Mouse (Mus musculus): ENCODE results near the gene Acbd4. TPM values are rescaled to one million over a fixed set of nuclear protein-coding genes. Genes with fewer than 3 reads are reported as not detected.
A peak's percentile ranks its signal among the peaks of the same experiment; 100 is the strongest.

Gene Acbd4
- total and polyA plus RNA-seq, 2 experiments from 2014 or later = 16.3 to 21.6 TPM

- no peak overlapping the region for H3K4me2 ChIP-seq (ENCODE audit: low read depth, low read length)
- ATAC-seq (ENCODE audit: insufficient read depth, low read depth) (no peak), DNase-seq (ENCODE audit: low spot score) (no peak)
- TF ChIP-seq CTCF (IDR thresholded peaks at IDR 0.05; ENCODE audit: low read depth) = no peak
- no peak for TF ChIP-seq EP300 (IDR thresholded peaks at IDR 0.05; ENCODE audit: low read depth)
- no peaks in the 10 kb centered on the region for H3K27me3 ChIP-seq (ENCODE audit: control insufficient read depth, insufficient read depth, low read length)
- no peak overlapping the region for H3K9ac ChIP-seq (replicated peaks; ENCODE audit: low read depth, low read length)
- no peaks in the 10 kb centered on the region for H3K36me3 ChIP-seq (replicated peaks; ENCODE audit: control insufficient read depth, insufficient read depth, low read length)
- no peak overlapping the region for H3K4me3 ChIP-seq (ENCODE audit: low read depth, low read length)
- WGBS = 62% methylated on average over 4 of the region's 4 CpGs
- no peaks in the 10 kb centered on the region for H3K9me3 ChIP-seq (replicated peaks; ENCODE audit: control insufficient read depth, low read length)
- H3K27ac ChIP-seq (ENCODE audit: low read depth) = no peak overlapping the region
- H3K4me1 ChIP-seq (ENCODE audit: control insufficient read depth, insufficient read depth) = peaks cover 7% of the 10 kb centered on the region; the same call in 1 of the 2 replicates
These were observed 46.3 kb downstream of the Acbd4 start for GRCm38 (mm10) chr11:103147766-103148165.

GRCm38 (mm10) chr11:103149771-103150170 is 48.3 kb downstream of the Acbd4 start:
- H3K4me2 ChIP-seq (ENCODE audit: low read depth, low read length) = no peak overlapping the region
- 91% methylated on average over 4 of the region's 4 CpGs for WGBS
- no peak for TF ChIP-seq CTCF (IDR thresholded peaks at IDR 0.05; ENCODE audit: low read depth)
- TF ChIP-seq EP300 (IDR thresholded peaks at IDR 0.05; ENCODE audit: low read depth) = no peak

GRCm38 (mm10) chr11:103158621-103159478 is 57.4 kb downstream of the Acbd4 start:
- peak; percentile 96 for ATAC-seq (ENCODE audit: insufficient read depth, low read depth)
- peak; percentile 95 for DNase-seq (ENCODE audit: low spot score)
- Histone ChIP-seq H3K9me3 (replicated peaks; ENCODE audit: control insufficient read depth, low read length) (no peaks in the 10 kb centered on the region), H3K4me2 (ENCODE audit: low read depth, low read length) (peak overlapping the region; percentile 64), H3K36me3 (replicated peaks; ENCODE audit: control insufficient read depth, insufficient read depth, low read length) (no peaks in the 10 kb centered on the region), H3K4me1 (ENCODE audit: control insufficient read depth, insufficient read depth) (peaks cover 5% of the 10 kb centered on the region; the same call in 1 of the 2 replicates), H3K27me3 (ENCODE audit: control insufficient read depth, insufficient read depth, low read length) (no peaks in the 10 kb centered on the region), H3K4me3 (ENCODE audit: low read depth, low read length) (peak overlapping the region; percentile 30), H3K9ac (replicated peaks; ENCODE audit: low read depth, low read length) (no peak overlapping the region), H3K27ac (ENCODE audit: low read depth) (peak overlapping the region; percentile 57)
- TF ChIP-seq CTCF (IDR thresholded peaks at IDR 0.05; ENCODE audit: low read depth) (peak; percentile 98), EP300 (IDR thresholded peaks at IDR 0.05; ENCODE audit: low read depth) (no peak)
- WGBS = 2% methylated on average over 25 of the region's 25 CpGs

More at GRCm38 (mm10) chr11:103149771-103150170, 48.3 kb downstream of the Acbd4 start:
- Histone ChIP-seq H3K27me3 (ENCODE audit: control insufficient read depth, insufficient read depth, low read length) (no peaks in the 10 kb centered on the region), H3K9ac (replicated peaks; ENCODE audit: low read depth, low read length) (no peak overlapping the region), H3K27ac (ENCODE audit: low read depth) (no peak overlapping the region), H3K9me3 (replicated peaks; ENCODE audit: control insufficient read depth, low read length) (no peaks in the 10 kb centered on the region), H3K4me3 (ENCODE audit: low read depth, low read length) (no peak overlapping the region), H3K36me3 (replicated peaks; ENCODE audit: control insufficient read depth, insufficient read depth, low read length) (no peaks in the 10 kb centered on the region), H3K4me1 (ENCODE audit: control insufficient read depth, insufficient read depth) (no peaks in the 10 kb centered on the region)
- no peak for DNase-seq (ENCODE audit: low spot score)
- ATAC-seq (ENCODE audit: insufficient read depth, low read depth) = no peak

- TF ChIP-seq EP300 (IDR thresholded peaks at IDR 0.05; ENCODE audit: low read depth) (no peak), CTCF (IDR thresholded peaks at IDR 0.05; ENCODE audit: low read depth) (no peak)
- Histone ChIP-seq H3K4me3 (ENCODE audit: low read depth, low read length) (no peak overlapping the region), H3K4me1 (ENCODE audit: control insufficient read depth, insufficient read depth) (peaks cover 5% of the 10 kb centered on the region; the same call in 1 of the 2 replicates), H3K4me2 (ENCODE audit: low read depth, low read length) (no peak overlapping the region), H3K9me3 (replicated peaks; ENCODE audit: control insufficient read depth, low read length) (no peaks in the 10 kb centered on the region), H3K27me3 (ENCODE audit: control insufficient read depth, insufficient read depth, low read length) (no peaks in the 10 kb centered on the region), H3K36me3 (replicated peaks; ENCODE audit: control insufficient read depth, insufficient read depth, low read length) (no peaks in the 10 kb centered on the region), H3K9ac (replicated peaks; ENCODE audit: low read depth, low read length) (no peak overlapping the region), H3K27ac (ENCODE audit: low read depth) (no peak overlapping the region)
- ATAC-seq (ENCODE audit: insufficient read depth, low read depth) (no peak), DNase-seq (ENCODE audit: low spot score) (no peak)
- WGBS = 83% methylated on average over 11 of the region's 11 CpGs
These were observed 59.3 kb downstream of the Acbd4 start for GRCm38 (mm10) chr11:103160738-103161137.

- H3K4me2 ChIP-seq (ENCODE audit: low read depth, low read length) = no peak overlapping the region
- H3K27me3 ChIP-seq (ENCODE audit: control insufficient read depth, insufficient read depth, low read length) = no peaks in the 10 kb centered on the region
- 75% methylated on average over 7 of the region's 7 CpGs for WGBS
- H3K27ac ChIP-seq (ENCODE audit: low read depth) = no peak overlapping the region
- TF ChIP-seq EP300 (IDR thresholded peaks at IDR 0.05; ENCODE audit: low read depth) = no peak
- 0 out of 2 replicates have a peak, but pooled peaks have one; percentile 5 for TF ChIP-seq CTCF (IDR thresholded peaks at IDR 0.05; ENCODE audit: low read depth)
- no peak overlapping the region for H3K4me3 ChIP-seq (ENCODE audit: low read depth, low read length)
- ATAC-seq (ENCODE audit: insufficient read depth, low read depth) = no peak
- no peak for DNase-seq (ENCODE audit: low spot score)
- H3K9me3 ChIP-seq (replicated peaks; ENCODE audit: control insufficient read depth, low read length) = no peaks in the 10 kb centered on the region
- no peaks in the 10 kb centered on the region for H3K36me3 ChIP-seq (replicated peaks; ENCODE audit: control insufficient read depth, insufficient read depth, low read length)
- H3K4me1 ChIP-seq (ENCODE audit: control insufficient read depth, insufficient read depth) = peaks cover 5% of the 10 kb centered on the region; the same call in 1 of the 2 replicates
- H3K9ac ChIP-seq (replicated peaks; ENCODE audit: low read depth, low read length) = no peak overlapping the region
These were observed 60.0 kb downstream of the Acbd4 start for GRCm38 (mm10) chr11:103161449-103161848.

Other genes starting within 250 kb of the Acbd4 start
- 36.6 and 42.6 TPM in 2 replicates for gene Eftud2, start 220.7 kb upstream of the Acbd4 start, total RNA-seq (2014; rRNA removed; ENCODE audit: low replicate concordance)
- 56.7 and 59.1 TPM in 2 replicates for gene Eftud2, start 220.7 kb upstream of the Acbd4 start, polyA plus RNA-seq (2015; fragmentation: Nextera tagmentation; extraction: Ambion mirVana)
- not detected in 2 replicates for gene Ccdc103, start 220.5 kb upstream of the Acbd4 start, total RNA-seq (2014; rRNA removed; ENCODE audit: low replicate concordance)
- gene Ccdc103, start 220.5 kb upstream of the Acbd4 start, polyA plus RNA-seq (2015; fragmentation: Nextera tagmentation; extraction: Ambion mirVana) = 0.66 and 0.75 TPM in 2 replicates
- gene Fam187a, start 216.5 kb upstream of the Acbd4 start, total RNA-seq (2014; rRNA removed; ENCODE audit: low replicate concordance) = not detected in 2 replicates
- not detected in 2 replicates for gene Fam187a, start 216.5 kb upstream of the Acbd4 start, polyA plus RNA-seq (2015; fragmentation: Nextera tagmentation; extraction: Ambion mirVana)
- gene Gfap, start 200.8 kb upstream of the Acbd4 start, total RNA-seq (2014; rRNA removed; ENCODE audit: low replicate concordance) = 0.46 TPM in 1 of 2 replicates, not detected in the other
- gene Gfap, start 200.8 kb upstream of the Acbd4 start, polyA plus RNA-seq (2015; fragmentation: Nextera tagmentation; extraction: Ambion mirVana) = 0.04 and 0.10 TPM in 2 replicates
- 9.6 and 24.5 TPM in 2 replicates for gene Kif18b, start 176.6 kb upstream of the Acbd4 start, total RNA-seq (2014; rRNA removed; ENCODE audit: low replicate concordance)
- 1.2 and 1.3 TPM in 2 replicates for gene Kif18b, start 176.6 kb upstream of the Acbd4 start, polyA plus RNA-seq (2015; fragmentation: Nextera tagmentation; extraction: Ambion mirVana)
- 1.1 TPM in 1 of 2 replicates, not detected in the other for gene C1ql1, start 155.0 kb upstream of the Acbd4 start, total RNA-seq (2014; rRNA removed; ENCODE audit: low replicate concordance)
- gene C1ql1, start 155.0 kb upstream of the Acbd4 start, polyA plus RNA-seq (2015; fragmentation: Nextera tagmentation; extraction: Ambion mirVana) = 0.10 TPM in 1 of 2 replicates, not detected in the other
- 47.6 and 63.6 TPM in 2 replicates for gene Nmt1, start 73.5 kb upstream of the Acbd4 start, total RNA-seq (2014; rRNA removed; ENCODE audit: low replicate concordance)
- gene Nmt1, start 73.5 kb upstream of the Acbd4 start, polyA plus RNA-seq (2015; fragmentation: Nextera tagmentation; extraction: Ambion mirVana) = 46.6 and 50.0 TPM in 2 replicates
- 53.5 and 64.0 TPM in 2 replicates for gene Dcakd, start 73.3 kb upstream of the Acbd4 start, total RNA-seq (2014; rRNA removed; ENCODE audit: low replicate concordance)
- 45.2 and 50.4 TPM in 2 replicates for gene Dcakd, start 73.3 kb upstream of the Acbd4 start, polyA plus RNA-seq (2015; fragmentation: Nextera tagmentation; extraction: Ambion mirVana)
- 27.0 and 38.9 TPM in 2 replicates for gene Plcd3, start within 50 bp of the Acbd4 start, total RNA-seq (2014; rRNA removed; ENCODE audit: low replicate concordance)
- gene Plcd3, start within 50 bp of the Acbd4 start, polyA plus RNA-seq (2015; fragmentation: Nextera tagmentation; extraction: Ambion mirVana) = 14.5 and 16.3 TPM in 2 replicates
- gene Hexim1, start 14.5 kb downstream of the Acbd4 start, total RNA-seq (2014; rRNA removed; ENCODE audit: low replicate concordance) = 9.0 and 11.0 TPM in 2 replicates
- gene Hexim1, start 14.5 kb downstream of the Acbd4 start, polyA plus RNA-seq (2015; fragmentation: Nextera tagmentation; extraction: Ambion mirVana) = 3.2 and 3.3 TPM in 2 replicates
- 1.6 and 1.7 TPM in 2 replicates for gene Hexim2, start 30.7 kb downstream of the Acbd4 start, total RNA-seq (2014; rRNA removed; ENCODE audit: low replicate concordance)
- 4.2 and 4.9 TPM in 2 replicates for gene Hexim2, start 30.7 kb downstream of the Acbd4 start, polyA plus RNA-seq (2015; fragmentation: Nextera tagmentation; extraction: Ambion mirVana)
- gene Fmnl1, start 69.4 kb downstream of the Acbd4 start, total RNA-seq (2014; rRNA removed; ENCODE audit: low replicate concordance) = 2.2 and 3.4 TPM in 2 replicates
- gene Fmnl1, start 69.4 kb downstream of the Acbd4 start, polyA plus RNA-seq (2015; fragmentation: Nextera tagmentation; extraction: Ambion mirVana) = 0.91 and 1.1 TPM in 2 replicates
- gene 1700023F06Rik, start 106.9 kb downstream of the Acbd4 start, total RNA-seq (2014; rRNA removed; ENCODE audit: low replicate concordance) = not detected in 2 replicates
- gene 1700023F06Rik, start 106.9 kb downstream of the Acbd4 start, polyA plus RNA-seq (2015; fragmentation: Nextera tagmentation; extraction: Ambion mirVana) = 0.10 TPM in 1 of 2 replicates, not detected in the other
- gene Spata32, start 116.8 kb downstream of the Acbd4 start, total RNA-seq (2014; rRNA removed; ENCODE audit: low replicate concordance) = not detected in 2 replicates
- not detected in 2 replicates for gene Spata32, start 116.8 kb downstream of the Acbd4 start, polyA plus RNA-seq (2015; fragmentation: Nextera tagmentation; extraction: Ambion mirVana)
- 4.4 and 9.4 TPM in 2 replicates for gene Map3k14, start 165.8 kb downstream of the Acbd4 start, total RNA-seq (2014; rRNA removed; ENCODE audit: low replicate concordance)
- 1.3 and 1.4 TPM in 2 replicates for gene Map3k14, start 165.8 kb downstream of the Acbd4 start, polyA plus RNA-seq (2015; fragmentation: Nextera tagmentation; extraction: Ambion mirVana)

Data from heart, postnatal 0 days (tissue).